In genomic region chr5:137288999-137289470, GRCm38 (mm10) we compare ENCODE assay signal across 8 mouse cellular contexts. TPM values are rescaled to one million over a fixed set of nuclear protein-coding genes. Genes with fewer than 3 reads are reported as not detected.
DNase-seq lines count a peak whose midpoint lies in the region; ATAC-seq and TF ChIP-seq lines count a peak whose summit lies in the region.

No protein-coding gene starts in this region.

- peak; percentile 43 to 45 for DNase-seq in heart, adult 18-20 months
- DNase-seq in heart, postnatal 25 days (ENCODE audit: low spot score), result no peak
- DNase-seq in brain, embryonic 14.5 days (ENCODE audit: low read depth), result peak; percentile 65
- peak; percentile 65 for DNase-seq in forebrain, embryonic 10.5 days (ENCODE audit: extremely low spot score, low spot score)
- DNase-seq in urinary bladder, postnatal 36 days (ENCODE audit: low spot score in 2 of 2), result no peak

- H3K9me3 ChIP-seq in forebrain, embryonic 10.5 days, result peaks cover 4% of the 10 kb centered on the region; the same call in 1 of the 2 replicates
- H3K9me3 ChIP-seq in hindbrain, embryonic 12.5 days (replicated peaks), result no peaks in the 10 kb centered on the region
- H3K9me3 ChIP-seq in limb, embryonic 15.5 days, result no peaks in the 10 kb centered on the region
- no peaks in the 10 kb centered on the region for H3K9me3 ChIP-seq in neural tube, embryonic 14.5 days (ENCODE audit: control insufficient read depth, low read length)

- WGBS in forebrain, embryonic 10.5 days, result 2% methylated on average over 25 of the region's 25 CpGs
- 3% methylated on average over 25 of the region's 25 CpGs for WGBS in hindbrain, embryonic 12.5 days
- WGBS in limb, embryonic 15.5 days, result 2% methylated on average over 25 of the region's 25 CpGs
- 4% methylated on average over 25 of the region's 25 CpGs for WGBS in neural tube, embryonic 14.5 days

- H3K4me3 ChIP-seq in forebrain, embryonic 10.5 days, result peak overlapping the region; percentile 55
- H3K4me3 ChIP-seq in hindbrain, embryonic 12.5 days, result peak overlapping the region; percentile 46
- peak overlapping the region; percentile 41 for H3K4me3 ChIP-seq in limb, embryonic 15.5 days
- peak overlapping the region; percentile 38 for H3K4me3 ChIP-seq in neural tube, embryonic 14.5 days (ENCODE audit: low read depth, low read length)

- H3K9ac ChIP-seq in hindbrain, embryonic 12.5 days, result peak overlapping the region; percentile 71; the same call in 1 of the 2 replicates
- no peak overlapping the region for H3K9ac ChIP-seq in limb, embryonic 15.5 days
- peak overlapping the region; percentile 55 for H3K9ac ChIP-seq in neural tube, embryonic 14.5 days (replicated peaks; ENCODE audit: low read depth, low read length)

- TF ChIP-seq POLR2A in brain, embryonic 14.5 days (IDR thresholded peaks at IDR 0.05; ENCODE audit: borderline replicate concordance, extremely low read depth, insufficient read depth, insufficient read length, poor library complexity, severe bottlenecking), result no peak

- H3K4me1 ChIP-seq in forebrain, embryonic 10.5 days, result peaks cover 50% of the 10 kb centered on the region
- peaks cover 32% of the 10 kb centered on the region for H3K4me1 ChIP-seq in hindbrain, embryonic 12.5 days
- H3K4me1 ChIP-seq in limb, embryonic 15.5 days, result peaks cover 41% of the 10 kb centered on the region
- peaks cover 9% of the 10 kb centered on the region; the same call in 1 of the 2 replicates for H3K4me1 ChIP-seq in neural tube, embryonic 14.5 days (ENCODE audit: control insufficient read depth, insufficient read depth, low read length)

- H3K27me3 ChIP-seq in forebrain, embryonic 10.5 days (ENCODE audit: poor library complexity, severe bottlenecking), result peaks cover 63% of the 10 kb centered on the region
- peaks cover 61% of the 10 kb centered on the region for H3K27me3 ChIP-seq in hindbrain, embryonic 12.5 days
- peaks cover 65% of the 10 kb centered on the region for H3K27me3 ChIP-seq in limb, embryonic 15.5 days
- H3K27me3 ChIP-seq in neural tube, embryonic 14.5 days (ENCODE audit: control insufficient read depth, insufficient read depth, low read length), result peaks cover 6% of the 10 kb centered on the region; the same call in 1 of the 2 replicates

- peak overlapping the region; percentile 69 for H3K27ac ChIP-seq in forebrain, embryonic 10.5 days
- no peak overlapping the region for H3K27ac ChIP-seq in hindbrain, embryonic 12.5 days
- no peak overlapping the region for H3K27ac ChIP-seq in limb, embryonic 15.5 days
- H3K27ac ChIP-seq in neural tube, embryonic 14.5 days (ENCODE audit: low read depth, low read length), result no peak overlapping the region

- intact Hi-C loops in heart, postnatal 25 days (cut with DNase I), result no loop called here

- no peaks in the 10 kb centered on the region for H3K36me3 ChIP-seq in forebrain, embryonic 10.5 days (replicated peaks)
- H3K36me3 ChIP-seq in hindbrain, embryonic 12.5 days, result no peaks in the 10 kb centered on the region
- no peaks in the 10 kb centered on the region for H3K36me3 ChIP-seq in limb, embryonic 15.5 days
- no peaks in the 10 kb centered on the region for H3K36me3 ChIP-seq in neural tube, embryonic 14.5 days (ENCODE audit: control insufficient read depth, insufficient read depth, low read length)

- peak; percentile 60; the same call in 1 of the 2 replicates for TF ChIP-seq CTCF in brain, embryonic 14.5 days (IDR thresholded peaks at IDR 0.05; ENCODE audit: borderline replicate concordance, extremely low read depth, insufficient read depth, insufficient read length)

- ATAC-seq in hindbrain, embryonic 12.5 days (ENCODE audit: low FRiP score), result no peak
- no peak for ATAC-seq in limb, embryonic 15.5 days (ENCODE audit: insufficient number of reproducible peaks, low FRiP score, low TSS enrichment, low read depth)
- ATAC-seq in neural tube, embryonic 14.5 days (ENCODE audit: low read depth), result peak; percentile 12; the same call in 1 of the 2 replicates

- H3K4me2 ChIP-seq in hindbrain, embryonic 12.5 days (replicated peaks), result peak overlapping the region; percentile 93
- H3K4me2 ChIP-seq in limb, embryonic 15.5 days, result peak overlapping the region; percentile 88
- H3K4me2 ChIP-seq in neural tube, embryonic 14.5 days (ENCODE audit: low read depth, low read length), result peak overlapping the region; percentile 71

RNA-seq across cellular contexts. Expression of gene Ache, which starts 1.7 kb away (rescaled TPM):
- 1 to 10 TPM; 1.8 to 2.6 TPM for total RNA-seq in heart, adult 18-20 months (2021)
- 1 to 10 TPM; 1.4 to 2.2 TPM for total RNA-seq in heart, postnatal 25 days (2021)
- 18.8 and 32.5 TPM in 2 replicates for polyA plus RNA-seq in brain, embryonic 14.5 days (2012; rRNA removed)
- polyA plus RNA-seq in forebrain, embryonic 10.5 days (2016; fragmentation: Nextera tagmentation; extraction: Ambion mirVana), result 1.9 and 2.3 TPM in 2 replicates
- polyA plus RNA-seq in hindbrain, embryonic 12.5 days (2016; fragmentation: Nextera tagmentation; extraction: Ambion mirVana), result 12.6 and 13.1 TPM in 2 replicates
- polyA plus RNA-seq in limb, embryonic 15.5 days (2015; fragmentation: Nextera tagmentation; extraction: Ambion mirVana), result 11.3 and 25.3 TPM in 2 replicates
- polyA plus RNA-seq in neural tube, embryonic 14.5 days (2014; fragmentation: Nextera tagmentation; extraction: Ambion mirVana), result 61.8 and 79.1 TPM in 2 replicates

RNA-seq across cellular contexts. Expression of gene Ufsp1, which starts 5.4 kb away (rescaled TPM):
- total RNA-seq in heart, adult 18-20 months (2021), result 10 to 100 TPM in 1 of 2 experiments, 1 to 10 TPM in 1; 8.1 to 10.7 TPM
- 1 to 10 TPM; 8.3 to 8.7 TPM for total RNA-seq in heart, postnatal 25 days (2021)
- polyA plus RNA-seq in brain, embryonic 14.5 days (2012; rRNA removed), result 10.0 and 11.9 TPM in 2 replicates
- 10.3 and 10.4 TPM in 2 replicates for polyA plus RNA-seq in forebrain, embryonic 10.5 days (2016; fragmentation: Nextera tagmentation; extraction: Ambion mirVana)
- 8.1 and 10.3 TPM in 2 replicates for polyA plus RNA-seq in hindbrain, embryonic 12.5 days (2016; fragmentation: Nextera tagmentation; extraction: Ambion mirVana)
- polyA plus RNA-seq in limb, embryonic 15.5 days (2015; fragmentation: Nextera tagmentation; extraction: Ambion mirVana), result 6.7 and 11.3 TPM in 2 replicates
- polyA plus RNA-seq in neural tube, embryonic 14.5 days (2014; fragmentation: Nextera tagmentation; extraction: Ambion mirVana), result 19.7 and 24.0 TPM in 2 replicates

RNA-seq across cellular contexts. Expression of gene Srrt, which starts 18.4 kb away (rescaled TPM):
- total RNA-seq in heart, adult 18-20 months (2021), result 10 to 100 TPM; 44.4 to 55.6 TPM
- total RNA-seq in heart, postnatal 25 days (2021), result 10 to 100 TPM; 67.1 to 67.7 TPM
- 211 and 216 TPM in 2 replicates for polyA plus RNA-seq in brain, embryonic 14.5 days (2012; rRNA removed)
- polyA plus RNA-seq in forebrain, embryonic 10.5 days (2016; fragmentation: Nextera tagmentation; extraction: Ambion mirVana), result 205 and 209 TPM in 2 replicates
- polyA plus RNA-seq in hindbrain, embryonic 12.5 days (2016; fragmentation: Nextera tagmentation; extraction: Ambion mirVana), result 151 and 152 TPM in 2 replicates
- polyA plus RNA-seq in limb, embryonic 15.5 days (2015; fragmentation: Nextera tagmentation; extraction: Ambion mirVana), result 113 and 117 TPM in 2 replicates
- 81.8 and 91.5 TPM in 2 replicates for polyA plus RNA-seq in neural tube, embryonic 14.5 days (2014; fragmentation: Nextera tagmentation; extraction: Ambion mirVana)

RNA-seq across cellular contexts. Expression of gene Trip6, which starts 25.2 kb away (rescaled TPM):
- 10 to 100 TPM; 12.0 to 13.3 TPM for total RNA-seq in heart, adult 18-20 months (2021)
- 10 to 100 TPM; 10.8 to 13.3 TPM for total RNA-seq in heart, postnatal 25 days (2021)
- polyA plus RNA-seq in brain, embryonic 14.5 days (2012; rRNA removed), result 25.7 and 33.0 TPM in 2 replicates
- polyA plus RNA-seq in forebrain, embryonic 10.5 days (2016; fragmentation: Nextera tagmentation; extraction: Ambion mirVana), result 70.3 and 73.0 TPM in 2 replicates
- polyA plus RNA-seq in hindbrain, embryonic 12.5 days (2016; fragmentation: Nextera tagmentation; extraction: Ambion mirVana), result 40.0 and 40.7 TPM in 2 replicates
- 109 and 110 TPM in 2 replicates for polyA plus RNA-seq in limb, embryonic 15.5 days (2015; fragmentation: Nextera tagmentation; extraction: Ambion mirVana)
- polyA plus RNA-seq in neural tube, embryonic 14.5 days (2014; fragmentation: Nextera tagmentation; extraction: Ambion mirVana), result 8.0 and 11.5 TPM in 2 replicates

RNA-seq across cellular contexts. Expression of gene Slc12a9, which starts 44.4 kb away (rescaled TPM):
- 1 to 10 TPM; 1.5 to 1.8 TPM for total RNA-seq in heart, adult 18-20 months (2021)
- 1 to 10 TPM; 2.7 to 3.0 TPM for total RNA-seq in heart, postnatal 25 days (2021)
- polyA plus RNA-seq in brain, embryonic 14.5 days (2012; rRNA removed), result 34.0 and 34.8 TPM in 2 replicates
- polyA plus RNA-seq in forebrain, embryonic 10.5 days (2016; fragmentation: Nextera tagmentation; extraction: Ambion mirVana), result 10.6 and 11.8 TPM in 2 replicates
- 21.9 and 23.6 TPM in 2 replicates for polyA plus RNA-seq in hindbrain, embryonic 12.5 days (2016; fragmentation: Nextera tagmentation; extraction: Ambion mirVana)
- polyA plus RNA-seq in limb, embryonic 15.5 days (2015; fragmentation: Nextera tagmentation; extraction: Ambion mirVana), result 13.9 and 14.4 TPM in 2 replicates
- polyA plus RNA-seq in neural tube, embryonic 14.5 days (2014; fragmentation: Nextera tagmentation; extraction: Ambion mirVana), result 16.4 and 17.8 TPM in 2 replicates

Comparison
In these comparisons a context has a peak if more than half of its experiments do, and no peak if none do; other contexts are left out.
1. DNase-seq: peak in heart, adult 18-20 months (2 of 2), brain, embryonic 14.5 days (single experiment) and forebrain, embryonic 10.5 days (single experiment); none in heart, postnatal 25 days (single experiment) and urinary bladder, postnatal 36 days (0 of 2).
2. Peak in every context shown above with its lines, with median percentiles within 50 percentile points of each other: H3K4me3 ChIP-seq and H3K4me2 ChIP-seq.